Mouse (Mus musculus): ENCODE measurements at regions not wholly inside any gene's neighbourhood (a gene's known extent, or its start where the extent isn't known, plus 50 kb on each side); places are given as distances from the start of the nearest gene placed in this dataset.

- DNase-seq (ENCODE audit: low spot score) (no peak), ATAC-seq (ENCODE audit: low FRiP score) (no peak)
- no peaks in the 10 kb centered on the region for H3K4me1 ChIP-seq (replicated peaks; ENCODE audit: control insufficient read depth, insufficient read depth, low read length)
- H3K27ac ChIP-seq (ENCODE audit: low read depth, low read length): no peak overlapping the region
- H3K27me3 ChIP-seq (ENCODE audit: control insufficient read depth, insufficient read depth, low read length): peaks cover 2% of the 10 kb centered on the region; the same call in 1 of the 2 replicates
- H3K4me2 ChIP-seq (replicated peaks; ENCODE audit: low read depth, low read length): no peak overlapping the region
- WGBS: 88% methylated on average over 7 of the region's 7 CpGs
- no peaks in the 10 kb centered on the region for H3K9me3 ChIP-seq (ENCODE audit: control insufficient read depth, low read length)
- no peaks in the 10 kb centered on the region for H3K36me3 ChIP-seq (ENCODE audit: control insufficient read depth, insufficient read depth, low read length)
- H3K9ac ChIP-seq (ENCODE audit: low read depth, low read length): no peak overlapping the region
- H3K4me3 ChIP-seq (ENCODE audit: low read depth, low read length): no peak overlapping the region
Observed at GRCm38 (mm10) chr9:46810266-46810665, 188.3 kb upstream of the Gm4791 start.

GRCm38 (mm10) chr9:46795446-46795845, 203.1 kb upstream of the Gm4791 start:
- H3K4me1 ChIP-seq (replicated peaks; ENCODE audit: control insufficient read depth, insufficient read depth, low read length): no peaks in the 10 kb centered on the region
- H3K4me3 ChIP-seq (ENCODE audit: low read depth, low read length): no peak overlapping the region
- 73% methylated on average over 11 of the region's 11 CpGs for WGBS
- no peak overlapping the region for H3K9ac ChIP-seq (ENCODE audit: low read depth, low read length)
- no peak overlapping the region for H3K27ac ChIP-seq (ENCODE audit: low read depth, low read length)
- no peaks in the 10 kb centered on the region for H3K9me3 ChIP-seq (ENCODE audit: control insufficient read depth, low read length)
- ATAC-seq (ENCODE audit: low FRiP score): no peak
- no peak for DNase-seq (ENCODE audit: low spot score)
- H3K27me3 ChIP-seq (ENCODE audit: control insufficient read depth, insufficient read depth, low read length): no peaks in the 10 kb centered on the region
- no peaks in the 10 kb centered on the region for H3K36me3 ChIP-seq (ENCODE audit: control insufficient read depth, insufficient read depth, low read length)
- no peak overlapping the region for H3K4me2 ChIP-seq (replicated peaks; ENCODE audit: low read depth, low read length)

- ATAC-seq (ENCODE audit: low FRiP score) (no peak), DNase-seq (ENCODE audit: low spot score) (no peak)
- no peak overlapping the region for H3K27ac ChIP-seq (ENCODE audit: low read depth, low read length)
- no peaks in the 10 kb centered on the region for H3K9me3 ChIP-seq (ENCODE audit: control insufficient read depth, low read length)
- no peak overlapping the region for H3K9ac ChIP-seq (ENCODE audit: low read depth, low read length)
- no peaks in the 10 kb centered on the region for H3K27me3 ChIP-seq (ENCODE audit: control insufficient read depth, insufficient read depth, low read length)
- 82% methylated on average over 10 of the region's 10 CpGs for WGBS
- no peaks in the 10 kb centered on the region for H3K4me1 ChIP-seq (replicated peaks; ENCODE audit: control insufficient read depth, insufficient read depth, low read length)
- no peak overlapping the region for H3K4me2 ChIP-seq (replicated peaks; ENCODE audit: low read depth, low read length)
- no peaks in the 10 kb centered on the region for H3K36me3 ChIP-seq (ENCODE audit: control insufficient read depth, insufficient read depth, low read length)
- H3K4me3 ChIP-seq (ENCODE audit: low read depth, low read length): no peak overlapping the region
Observed at GRCm38 (mm10) chr9:46789036-46789435, 209.5 kb upstream of the Gm4791 start.

- ATAC-seq (ENCODE audit: low FRiP score) (no peak), DNase-seq (ENCODE audit: low spot score) (no peak)
- Histone ChIP-seq H3K4me2 (replicated peaks; ENCODE audit: low read depth, low read length) (no peak overlapping the region), H3K27ac (ENCODE audit: low read depth, low read length) (no peak overlapping the region), H3K4me3 (ENCODE audit: low read depth, low read length) (no peak overlapping the region), H3K4me1 (replicated peaks; ENCODE audit: control insufficient read depth, insufficient read depth, low read length) (no peaks in the 10 kb centered on the region), H3K9ac (ENCODE audit: low read depth, low read length) (no peak overlapping the region), H3K9me3 (ENCODE audit: control insufficient read depth, low read length) (no peaks in the 10 kb centered on the region), H3K27me3 (ENCODE audit: control insufficient read depth, insufficient read depth, low read length) (no peaks in the 10 kb centered on the region), H3K36me3 (ENCODE audit: control insufficient read depth, insufficient read depth, low read length) (no peaks in the 10 kb centered on the region)
- WGBS: 95% methylated on average over 5 of the region's 5 CpGs
Observed at GRCm38 (mm10) chr9:46788456-46788855, 210.1 kb upstream of the Gm4791 start.

GRCm38 (mm10) chr9:46784355-46784975, 214.1 kb upstream of the Gm4791 start:
- H3K36me3 ChIP-seq (ENCODE audit: control insufficient read depth, insufficient read depth, low read length): no peaks in the 10 kb centered on the region
- no peaks in the 10 kb centered on the region for H3K9me3 ChIP-seq (ENCODE audit: control insufficient read depth, low read length)
- no peak for ATAC-seq (ENCODE audit: low FRiP score)
- no peaks in the 10 kb centered on the region for H3K4me1 ChIP-seq (replicated peaks; ENCODE audit: control insufficient read depth, insufficient read depth, low read length)
- DNase-seq (ENCODE audit: low spot score): no peak
- no peak overlapping the region for H3K4me2 ChIP-seq (replicated peaks; ENCODE audit: low read depth, low read length)
- H3K27ac ChIP-seq (ENCODE audit: low read depth, low read length): no peak overlapping the region
- H3K9ac ChIP-seq (ENCODE audit: low read depth, low read length): no peak overlapping the region
- 88% methylated on average over 17 of the region's 17 CpGs for WGBS
- H3K4me3 ChIP-seq (ENCODE audit: low read depth, low read length): no peak overlapping the region
- no peaks in the 10 kb centered on the region for H3K27me3 ChIP-seq (ENCODE audit: control insufficient read depth, insufficient read depth, low read length)

- Histone ChIP-seq H3K36me3 (ENCODE audit: control insufficient read depth, insufficient read depth, low read length) (no peaks in the 10 kb centered on the region), H3K4me3 (ENCODE audit: low read depth, low read length) (no peak overlapping the region), H3K4me2 (replicated peaks; ENCODE audit: low read depth, low read length) (no peak overlapping the region), H3K9me3 (ENCODE audit: control insufficient read depth, low read length) (no peaks in the 10 kb centered on the region), H3K9ac (ENCODE audit: low read depth, low read length) (no peak overlapping the region), H3K4me1 (replicated peaks; ENCODE audit: control insufficient read depth, insufficient read depth, low read length) (no peaks in the 10 kb centered on the region), H3K27ac (ENCODE audit: low read depth, low read length) (no peak overlapping the region), H3K27me3 (ENCODE audit: control insufficient read depth, insufficient read depth, low read length) (no peaks in the 10 kb centered on the region)
- WGBS: 89% methylated on average over 12 of the region's 12 CpGs
- DNase-seq (ENCODE audit: low spot score) (no peak), ATAC-seq (ENCODE audit: low FRiP score) (no peak)
Observed at GRCm38 (mm10) chr9:46783597-46784354, 214.8 kb upstream of the Gm4791 start.

GRCm38 (mm10) chr9:46781681-46782080, 216.9 kb upstream of the Gm4791 start:
- H3K27me3 ChIP-seq (ENCODE audit: control insufficient read depth, insufficient read depth, low read length): no peaks in the 10 kb centered on the region
- no peak overlapping the region for H3K4me2 ChIP-seq (replicated peaks; ENCODE audit: low read depth, low read length)
- H3K36me3 ChIP-seq (ENCODE audit: control insufficient read depth, insufficient read depth, low read length): no peaks in the 10 kb centered on the region
- WGBS: 85% methylated on average over 8 of the region's 8 CpGs
- H3K9ac ChIP-seq (ENCODE audit: low read depth, low read length): no peak overlapping the region
- H3K4me1 ChIP-seq (replicated peaks; ENCODE audit: control insufficient read depth, insufficient read depth, low read length): no peaks in the 10 kb centered on the region
- H3K9me3 ChIP-seq (ENCODE audit: control insufficient read depth, low read length): no peaks in the 10 kb centered on the region
- ATAC-seq (ENCODE audit: low FRiP score): no peak
- no peak overlapping the region for H3K4me3 ChIP-seq (ENCODE audit: low read depth, low read length)
- no peak overlapping the region for H3K27ac ChIP-seq (ENCODE audit: low read depth, low read length)
- no peak for DNase-seq (ENCODE audit: low spot score)

GRCm38 (mm10) chr9:46778769-46779168, 219.8 kb upstream of the Gm4791 start:
- H3K9ac ChIP-seq (ENCODE audit: low read depth, low read length): no peak overlapping the region
- no peak overlapping the region for H3K27ac ChIP-seq (ENCODE audit: low read depth, low read length)
- H3K36me3 ChIP-seq (ENCODE audit: control insufficient read depth, insufficient read depth, low read length): no peaks in the 10 kb centered on the region
- WGBS: 88% methylated on average over 6 of the region's 6 CpGs
- H3K9me3 ChIP-seq (ENCODE audit: control insufficient read depth, low read length): no peaks in the 10 kb centered on the region
- H3K4me2 ChIP-seq (replicated peaks; ENCODE audit: low read depth, low read length): no peak overlapping the region
- ATAC-seq (ENCODE audit: low FRiP score): no peak
- no peak overlapping the region for H3K4me3 ChIP-seq (ENCODE audit: low read depth, low read length)
- H3K27me3 ChIP-seq (ENCODE audit: control insufficient read depth, insufficient read depth, low read length): no peaks in the 10 kb centered on the region
- H3K4me1 ChIP-seq (replicated peaks; ENCODE audit: control insufficient read depth, insufficient read depth, low read length): no peaks in the 10 kb centered on the region
- no peak for DNase-seq (ENCODE audit: low spot score)

GRCm38 (mm10) chr9:46774821-46775220, 223.7 kb upstream of the Gm4791 start:
- ATAC-seq (ENCODE audit: low FRiP score) (no peak), DNase-seq (ENCODE audit: low spot score) (no peak)
- H3K4me2 ChIP-seq (replicated peaks; ENCODE audit: low read depth, low read length): no peak overlapping the region
- no peaks in the 10 kb centered on the region for H3K4me1 ChIP-seq (replicated peaks; ENCODE audit: control insufficient read depth, insufficient read depth, low read length)
- WGBS: 73% methylated on average over 2 of the region's 2 CpGs
- no peaks in the 10 kb centered on the region for H3K27me3 ChIP-seq (ENCODE audit: control insufficient read depth, insufficient read depth, low read length)
- no peak overlapping the region for H3K9ac ChIP-seq (ENCODE audit: low read depth, low read length)
- no peaks in the 10 kb centered on the region for H3K9me3 ChIP-seq (ENCODE audit: control insufficient read depth, low read length)
- H3K36me3 ChIP-seq (ENCODE audit: control insufficient read depth, insufficient read depth, low read length): no peaks in the 10 kb centered on the region
- H3K4me3 ChIP-seq (ENCODE audit: low read depth, low read length): no peak overlapping the region
- no peak overlapping the region for H3K27ac ChIP-seq (ENCODE audit: low read depth, low read length)
